Mouse (Mus musculus): Measurements from ENCODE around the gene Gpc6. TPM values are rescaled to one million over a fixed set of nuclear protein-coding genes. Genes with fewer than 3 reads are reported as not detected.

Gene Gpc6
- total and polyA plus RNA-seq, 2 experiments from 2014 or later = 11.0 to 17.1 TPM

- TF ChIP-seq EP300 (IDR thresholded peaks at IDR 0.05; ENCODE audit: low read depth) (no peak), CTCF (IDR thresholded peaks at IDR 0.05; ENCODE audit: low read depth) (no peak)
- Histone ChIP-seq H3K36me3 (replicated peaks; ENCODE audit: control insufficient read depth, insufficient read depth, low read length) (no peaks in the 10 kb centered on the region), H3K4me2 (ENCODE audit: low read depth, low read length) (no peak overlapping the region), H3K4me1 (ENCODE audit: control insufficient read depth, insufficient read depth) (no peaks in the 10 kb centered on the region), H3K9me3 (replicated peaks; ENCODE audit: control insufficient read depth, low read length) (no peaks in the 10 kb centered on the region), H3K9ac (replicated peaks; ENCODE audit: low read depth, low read length) (no peak overlapping the region), H3K27ac (ENCODE audit: low read depth) (no peak overlapping the region), H3K4me3 (ENCODE audit: low read depth, low read length) (no peak overlapping the region), H3K27me3 (ENCODE audit: control insufficient read depth, insufficient read depth, low read length) (no peaks in the 10 kb centered on the region)
- DNase-seq (ENCODE audit: low spot score) (no peak), ATAC-seq (ENCODE audit: insufficient read depth, low read depth) (no peak)
- 87% methylated on average over 14 of the region's 14 CpGs for WGBS
Observed at GRCm38 (mm10) chr14:117155884-117156465, 230.9 kb downstream of the Gpc6 start.

GRCm38 (mm10) chr14:117157426-117157825, 232.3 kb downstream of the Gpc6 start:
- Histone ChIP-seq H3K36me3 (replicated peaks; ENCODE audit: control insufficient read depth, insufficient read depth, low read length) (no peaks in the 10 kb centered on the region), H3K4me1 (ENCODE audit: control insufficient read depth, insufficient read depth) (no peaks in the 10 kb centered on the region), H3K4me2 (ENCODE audit: low read depth, low read length) (no peak overlapping the region), H3K4me3 (ENCODE audit: low read depth, low read length) (no peak overlapping the region), H3K27me3 (ENCODE audit: control insufficient read depth, insufficient read depth, low read length) (no peaks in the 10 kb centered on the region), H3K9me3 (replicated peaks; ENCODE audit: control insufficient read depth, low read length) (no peaks in the 10 kb centered on the region), H3K9ac (replicated peaks; ENCODE audit: low read depth, low read length) (no peak overlapping the region), H3K27ac (ENCODE audit: low read depth) (no peak overlapping the region)
- DNase-seq (ENCODE audit: low spot score) (no peak), ATAC-seq (ENCODE audit: insufficient read depth, low read depth) (no peak)
- TF ChIP-seq EP300 (IDR thresholded peaks at IDR 0.05; ENCODE audit: low read depth) (no peak), CTCF (IDR thresholded peaks at IDR 0.05; ENCODE audit: low read depth) (no peak)
- WGBS = 89% methylated on average over 3 of the region's 3 CpGs

DNA sequence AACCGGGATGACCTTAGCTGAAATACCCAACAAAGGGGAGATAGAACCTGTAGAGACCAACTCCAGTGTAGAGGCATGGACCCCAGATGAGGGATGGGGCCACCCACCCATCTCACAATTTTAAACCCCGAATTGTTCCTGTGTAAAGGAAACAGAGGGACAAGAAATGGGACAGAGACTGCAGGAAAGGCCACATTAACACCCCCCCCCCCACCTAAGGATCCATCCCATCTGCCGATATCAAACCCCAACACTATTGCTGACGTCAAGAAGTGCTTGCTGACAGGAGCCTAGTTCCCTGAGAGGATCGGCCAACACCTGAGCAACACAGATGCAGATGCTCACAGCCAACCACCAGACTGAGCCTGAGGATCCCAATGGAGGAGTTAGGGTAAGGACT, 241.2 kb downstream of the Gpc6 start:
- H3K27me3 ChIP-seq (ENCODE audit: control insufficient read depth, insufficient read depth, low read length) = no peaks in the 10 kb centered on the region
- DNase-seq (ENCODE audit: low spot score) = no peak
- no peaks in the 10 kb centered on the region for H3K9me3 ChIP-seq (replicated peaks; ENCODE audit: control insufficient read depth, low read length)
- no peak for TF ChIP-seq EP300 (IDR thresholded peaks at IDR 0.05; ENCODE audit: low read depth)
- no peak for TF ChIP-seq CTCF (IDR thresholded peaks at IDR 0.05; ENCODE audit: low read depth)
- H3K4me2 ChIP-seq (ENCODE audit: low read depth, low read length) = no peak overlapping the region
- WGBS = 88% methylated on average over 5 of the region's 5 CpGs
- H3K4me3 ChIP-seq (ENCODE audit: low read depth, low read length) = no peak overlapping the region
- no peaks in the 10 kb centered on the region for H3K4me1 ChIP-seq (ENCODE audit: control insufficient read depth, insufficient read depth)
- no peaks in the 10 kb centered on the region for H3K36me3 ChIP-seq (replicated peaks; ENCODE audit: control insufficient read depth, insufficient read depth, low read length)
- ATAC-seq (ENCODE audit: insufficient read depth, low read depth) = no peak
- H3K9ac ChIP-seq (replicated peaks; ENCODE audit: low read depth, low read length) = no peak overlapping the region
- no peak overlapping the region for H3K27ac ChIP-seq (ENCODE audit: low read depth)

DNA sequence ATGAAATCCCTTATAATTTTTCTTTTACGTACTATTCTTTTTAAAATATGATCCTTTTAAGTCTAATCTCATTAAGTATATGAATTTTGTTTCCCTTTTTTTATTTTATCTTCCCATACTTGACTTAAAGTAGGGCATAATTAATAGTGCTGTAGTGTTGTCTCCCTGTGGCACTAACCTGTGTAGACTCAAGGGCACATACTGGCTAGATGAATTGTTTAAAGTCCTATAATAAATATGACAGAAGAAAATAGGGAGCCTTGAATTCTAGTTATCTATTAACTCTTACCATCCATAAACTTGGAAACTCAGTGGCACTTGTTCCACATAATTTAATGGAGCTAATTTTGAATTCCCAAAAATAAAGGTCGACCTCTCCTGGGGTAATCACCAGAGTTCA, 268.2 kb downstream of the Gpc6 start:
- 83% methylated on average over 2 of the region's 2 CpGs for WGBS
- H3K27ac ChIP-seq (ENCODE audit: low read depth) = no peak overlapping the region
- H3K4me3 ChIP-seq (ENCODE audit: low read depth, low read length) = no peak overlapping the region
- no peaks in the 10 kb centered on the region for H3K36me3 ChIP-seq (replicated peaks; ENCODE audit: control insufficient read depth, insufficient read depth, low read length)
- no peaks in the 10 kb centered on the region for H3K9me3 ChIP-seq (replicated peaks; ENCODE audit: control insufficient read depth, low read length)
- ATAC-seq (ENCODE audit: insufficient read depth, low read depth) = no peak
- no peaks in the 10 kb centered on the region for H3K4me1 ChIP-seq (ENCODE audit: control insufficient read depth, insufficient read depth)
- DNase-seq (ENCODE audit: low spot score) = no peak
- H3K4me2 ChIP-seq (ENCODE audit: low read depth, low read length) = no peak overlapping the region
- TF ChIP-seq CTCF (IDR thresholded peaks at IDR 0.05; ENCODE audit: low read depth) = no peak
- no peak for TF ChIP-seq EP300 (IDR thresholded peaks at IDR 0.05; ENCODE audit: low read depth)
- no peak overlapping the region for H3K9ac ChIP-seq (replicated peaks; ENCODE audit: low read depth, low read length)
- H3K27me3 ChIP-seq (ENCODE audit: control insufficient read depth, insufficient read depth, low read length) = no peaks in the 10 kb centered on the region

DNA sequence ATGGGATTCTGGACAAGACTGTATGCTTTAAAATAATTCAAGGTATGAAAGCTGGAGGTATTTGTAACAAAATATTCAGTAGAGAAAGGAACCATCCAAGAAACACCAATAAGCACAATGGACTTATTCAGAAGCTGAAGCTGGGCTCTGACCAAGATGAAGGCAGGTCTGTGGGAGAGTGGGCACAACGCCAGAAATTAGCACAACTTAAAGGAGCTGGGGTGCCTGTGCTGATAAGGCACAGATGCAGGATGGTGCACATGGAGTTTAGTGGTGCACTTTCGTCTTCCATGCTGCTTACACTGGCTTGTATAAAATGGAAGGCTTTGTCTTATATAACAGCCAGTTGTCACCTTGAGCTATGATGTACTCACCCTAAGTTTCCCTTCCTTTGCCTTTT, 276.9 kb downstream of the Gpc6 start:
- ATAC-seq (ENCODE audit: insufficient read depth, low read depth) = no peak
- H3K4me3 ChIP-seq (ENCODE audit: low read depth, low read length) = no peak overlapping the region
- 39% methylated on average over 2 of the region's 2 CpGs for WGBS
- no peaks in the 10 kb centered on the region for H3K4me1 ChIP-seq (ENCODE audit: control insufficient read depth, insufficient read depth)
- H3K9ac ChIP-seq (replicated peaks; ENCODE audit: low read depth, low read length) = no peak overlapping the region
- no peaks in the 10 kb centered on the region for H3K9me3 ChIP-seq (replicated peaks; ENCODE audit: control insufficient read depth, low read length)
- H3K4me2 ChIP-seq (ENCODE audit: low read depth, low read length) = no peak overlapping the region
- DNase-seq (ENCODE audit: low spot score) = no peak
- H3K27ac ChIP-seq (ENCODE audit: low read depth) = no peak overlapping the region
- TF ChIP-seq EP300 (IDR thresholded peaks at IDR 0.05; ENCODE audit: low read depth) (no peak), CTCF (IDR thresholded peaks at IDR 0.05; ENCODE audit: low read depth) (no peak)
- H3K27me3 ChIP-seq (ENCODE audit: control insufficient read depth, insufficient read depth, low read length) = no peaks in the 10 kb centered on the region
- no peaks in the 10 kb centered on the region for H3K36me3 ChIP-seq (replicated peaks; ENCODE audit: control insufficient read depth, insufficient read depth, low read length)

- no peaks in the 10 kb centered on the region for H3K36me3 ChIP-seq (replicated peaks; ENCODE audit: control insufficient read depth, insufficient read depth, low read length)
- TF ChIP-seq CTCF (IDR thresholded peaks at IDR 0.05; ENCODE audit: low read depth) (no peak), EP300 (IDR thresholded peaks at IDR 0.05; ENCODE audit: low read depth) (no peak)
- H3K27ac ChIP-seq (ENCODE audit: low read depth) = no peak overlapping the region
- no peaks in the 10 kb centered on the region for H3K27me3 ChIP-seq (ENCODE audit: control insufficient read depth, insufficient read depth, low read length)
- DNase-seq (ENCODE audit: low spot score) (no peak), ATAC-seq (ENCODE audit: insufficient read depth, low read depth) (no peak)
- 71% methylated on average over 3 of the region's 3 CpGs for WGBS
- H3K9ac ChIP-seq (replicated peaks; ENCODE audit: low read depth, low read length) = no peak overlapping the region
- no peaks in the 10 kb centered on the region for H3K4me1 ChIP-seq (ENCODE audit: control insufficient read depth, insufficient read depth)
- H3K4me2 ChIP-seq (ENCODE audit: low read depth, low read length) = no peak overlapping the region
- H3K4me3 ChIP-seq (ENCODE audit: low read depth, low read length) = no peak overlapping the region
- no peaks in the 10 kb centered on the region for H3K9me3 ChIP-seq (replicated peaks; ENCODE audit: control insufficient read depth, low read length)
Observed at GRCm38 (mm10) chr14:117203960-117204359, 278.8 kb downstream of the Gpc6 start.

Measured in heart, postnatal 0 days (tissue).